Mouse (Mus musculus): ENCODE results near the gene Gng4.
"Not testable (repeated sequence)": the region's sequence is repeated elsewhere in the genome, so short reads cannot be mapped to it uniquely, and the experiment has no call there.

Gng4 gene

GRCm38 (mm10) chr13:13783894-13784419 is at the start of gene Gng4:
Gene Gng4 (plus strand): TSS chr13:13784059.
- DNase-seq (ENCODE audit: low read depth) = no peak

GRCm38 (mm10) chr13:13739232-13739631 is 44.6 kb upstream of the Gng4 start:
- DNase-seq (ENCODE audit: low read depth) = no peak

GRCm38 (mm10) chr13:13745911-13746310 is 37.9 kb upstream of the Gng4 start:
- DNase-seq (ENCODE audit: low read depth) = no peak

- peak; percentile 69 for DNase-seq (ENCODE audit: low read depth)
Measured at GRCm38 (mm10) chr13:13775778-13776494, 7.9 kb upstream of the Gng4 start.

GRCm38 (mm10) chr13:13777052-13777451 is 6.8 kb upstream of the Gng4 start:
- no peak for DNase-seq (ENCODE audit: low read depth)

- no peak for DNase-seq (ENCODE audit: low read depth)
Measured at GRCm38 (mm10) chr13:13777696-13778095, 6.2 kb upstream of the Gng4 start.

- DNase-seq (ENCODE audit: low read depth) = no peak
Measured at GRCm38 (mm10) chr13:13778837-13779458, 4.9 kb upstream of the Gng4 start.

GRCm38 (mm10) chr13:13780271-13780670 is 3.6 kb upstream of the Gng4 start:
- DNase-seq (ENCODE audit: low read depth) = no peak

- DNase-seq (ENCODE audit: low read depth) = no peak
Measured at GRCm38 (mm10) chr13:13781026-13781425, 2.8 kb upstream of the Gng4 start.

GRCm38 (mm10) chr13:13783296-13783695 is 563 bp upstream of the Gng4 start:
- DNase-seq (ENCODE audit: low read depth) = no peak

- DNase-seq (ENCODE audit: low read depth) = no peak
Measured at GRCm38 (mm10) chr13:13784420-13784936, 619 bp downstream of the Gng4 start.

- no peak for DNase-seq (ENCODE audit: low read depth)
Measured at GRCm38 (mm10) chr13:13784981-13785783, 1.3 kb downstream of the Gng4 start.

- DNase-seq (ENCODE audit: low read depth) = no peak
Measured at GRCm38 (mm10) chr13:13786971-13787370, 3.1 kb downstream of the Gng4 start.

- no peak for DNase-seq (ENCODE audit: low read depth)
Measured at GRCm38 (mm10) chr13:13788070-13788469, 4.2 kb downstream of the Gng4 start.

- peak; percentile 68 for DNase-seq (ENCODE audit: low read depth)
Measured at GRCm38 (mm10) chr13:13791981-13792380, 8.1 kb downstream of the Gng4 start.

- peak; percentile 86 for DNase-seq (ENCODE audit: low read depth)
Measured at GRCm38 (mm10) chr13:13795166-13795832, 11.4 kb downstream of the Gng4 start.

GRCm38 (mm10) chr13:13796082-13796481 is 12.2 kb downstream of the Gng4 start:
- DNase-seq (ENCODE audit: low read depth) = peak; percentile 17

GRCm38 (mm10) chr13:13797816-13798215 is 14.0 kb downstream of the Gng4 start:
- not testable (repeated sequence) for DNase-seq (ENCODE audit: low read depth)

GRCm38 (mm10) chr13:13798775-13799174 is 14.9 kb downstream of the Gng4 start:
- DNase-seq (ENCODE audit: low read depth) = no peak

GRCm38 (mm10) chr13:13808337-13809132 is 24.7 kb downstream of the Gng4 start:
- no peak for DNase-seq (ENCODE audit: low read depth)

- DNase-seq (ENCODE audit: low read depth) = no peak
Measured at GRCm38 (mm10) chr13:13810885-13811284, 27.0 kb downstream of the Gng4 start.
